Mouse (Mus musculus) liver, embryonic 15.5 days (tissue): ENCODE measurements around the gene Rtn1. TPM values are rescaled to one million over a fixed set of nuclear protein-coding genes. Genes with fewer than 3 reads are reported as not detected.

Experiments used
- ATAC-seq: fragments of 200-750 bp; cut with Nextera tagmentation; 2 replicates; pipeline ENCODE4 v1.8.0; 2017; ENCODE audit warnings: moderate number of reproducible peaks, mild to moderate bottlenecking, moderate library complexity; ENCODE audit not compliant: insufficient read depth
- H3K27ac ChIP-seq: fragments of 300-500 bp; sonication (generic); replicated peaks from 2 replicates; pipeline ENCODE4 v1.5.1; 2015; ENCODE audit warnings: mild to moderate bottlenecking, inconsistent platforms
- H3K27me3 ChIP-seq: fragments of 300-500 bp; sonication (generic); 2 replicates; pipeline ENCODE4 v1.6.1; 2015; ENCODE audit warnings: mild to moderate bottlenecking, inconsistent platforms
- H3K36me3 ChIP-seq: fragments of 300-500 bp; sonication (generic); replicated peaks from 2 replicates; pipeline ENCODE4 v1.6.1; 2015; ENCODE audit warnings: moderate library complexity, mild to moderate bottlenecking, inconsistent platforms
- H3K4me1 ChIP-seq: fragments of 300-500 bp; sonication (generic); replicated peaks from 2 replicates; pipeline ENCODE4 v1.6.1; 2015; ENCODE audit warnings: inconsistent platforms
- H3K4me2 ChIP-seq: fragments of 300-500 bp; sonication (generic); 2 replicates; pipeline ENCODE4 v1.6.1; 2015; ENCODE audit warnings: moderate library complexity, mild to moderate bottlenecking, inconsistent platforms
- H3K4me3 ChIP-seq: fragments of 300-500 bp; sonication (generic); replicated peaks from 2 replicates; pipeline ENCODE4 v1.5.1; 2015; ENCODE audit warnings: mild to moderate bottlenecking, inconsistent platforms
- H3K9ac ChIP-seq: fragments of 300-500 bp; sonication (generic); 2 replicates; pipeline ENCODE4 v1.6.1; 2015; ENCODE audit warnings: moderate library complexity, mild to moderate bottlenecking, inconsistent platforms
- H3K9me3 ChIP-seq: fragments of 300-500 bp; sonication (generic); replicated peaks from 2 replicates; pipeline ENCODE4 v1.6.1; 2016; ENCODE audit warnings: inconsistent platforms
- WGBS: fragments of 180-500 bp; shearing (Covaris S2); methylation state at CpG from one replicate; pipeline ENCODE4 v1.1.7; 2015; ENCODE audit warnings: mixed read lengths; ENCODE audit not compliant: insufficient replicate concordance; 5-methylcytosine and 5-hydroxymethylcytosine counted together
- polyA plus RNA-seq: library from polyadenylated mRNA; unstranded; fragments of >200 nt; fragmentation: Nextera tagmentation; extraction: Ambion mirVana; gene quantifications from 2 replicates; pipeline ENCODE4 v1.2.1, GENCODE M21; 2015

Rtn1 gene
- polyA plus RNA-seq, 1 experiment from 2014 or later: 2.0 TPM

- H3K27ac ChIP-seq: no peak overlapping the region
- H3K9me3 ChIP-seq: no peaks in the 10 kb centered on the region
- H3K4me1 ChIP-seq: no peaks in the 10 kb centered on the region
- WGBS: 60% methylated on average over 17 of the region's 17 CpGs
- no peak overlapping the region for H3K4me2 ChIP-seq
- no peak overlapping the region for H3K9ac ChIP-seq
- H3K36me3 ChIP-seq: no peaks in the 10 kb centered on the region
- H3K4me3 ChIP-seq: no peak overlapping the region
- no peaks in the 10 kb centered on the region for H3K27me3 ChIP-seq
- ATAC-seq: no peak
Measured at GRCm38 (mm10) chr12:72373916-72374615, 34.8 kb downstream of the Rtn1 start.

GRCm38 (mm10) chr12:72370081-72370480, 38.8 kb downstream of the Rtn1 start:
- ATAC-seq: no peak
- 48% methylated on average over 5 of the region's 5 CpGs for WGBS

GRCm38 (mm10) chr12:72366763-72367162, 42.1 kb downstream of the Rtn1 start:
- Histone ChIP-seq H3K27ac (no peak overlapping the region), H3K4me3 (no peak overlapping the region), H3K27me3 (no peaks in the 10 kb centered on the region), H3K9ac (no peak overlapping the region), H3K4me1 (no peaks in the 10 kb centered on the region), H3K36me3 (no peaks in the 10 kb centered on the region), H3K9me3 (no peaks in the 10 kb centered on the region), H3K4me2 (no peak overlapping the region)
- no peak for ATAC-seq
- WGBS: 60% methylated on average over 3 of the region's 3 CpGs

More at GRCm38 (mm10) chr12:72370081-72370480, 38.8 kb downstream of the Rtn1 start:
- no peak overlapping the region for H3K9ac ChIP-seq
- H3K27me3 ChIP-seq: no peaks in the 10 kb centered on the region
- H3K4me2 ChIP-seq: no peak overlapping the region
- no peak overlapping the region for H3K27ac ChIP-seq
- H3K36me3 ChIP-seq: no peaks in the 10 kb centered on the region
- H3K4me3 ChIP-seq: no peak overlapping the region
- H3K4me1 ChIP-seq: no peaks in the 10 kb centered on the region
- no peaks in the 10 kb centered on the region for H3K9me3 ChIP-seq

- no peaks in the 10 kb centered on the region for H3K9me3 ChIP-seq
- no peaks in the 10 kb centered on the region for H3K4me1 ChIP-seq
- H3K4me2 ChIP-seq: no peak overlapping the region
- no peaks in the 10 kb centered on the region for H3K36me3 ChIP-seq
- H3K9ac ChIP-seq: no peak overlapping the region
- 57% methylated on average over 1 of the region's 2 CpGs for WGBS
- H3K27me3 ChIP-seq: no peaks in the 10 kb centered on the region
- no peak overlapping the region for H3K27ac ChIP-seq
- H3K4me3 ChIP-seq: no peak overlapping the region
- ATAC-seq: no peak
Measured at GRCm38 (mm10) chr12:72366104-72366437, 42.8 kb downstream of the Rtn1 start.

GRCm38 (mm10) chr12:72365231-72366103, 43.4 kb downstream of the Rtn1 start:
- 53% methylated on average over 12 of the region's 12 CpGs for WGBS
- no peak for ATAC-seq
- no peak overlapping the region for H3K4me2 ChIP-seq
- H3K4me1 ChIP-seq: no peaks in the 10 kb centered on the region
- no peaks in the 10 kb centered on the region for H3K9me3 ChIP-seq
- no peak overlapping the region for H3K27ac ChIP-seq
- H3K9ac ChIP-seq: no peak overlapping the region
- no peaks in the 10 kb centered on the region for H3K27me3 ChIP-seq
- H3K36me3 ChIP-seq: no peaks in the 10 kb centered on the region
- no peak overlapping the region for H3K4me3 ChIP-seq

GRCm38 (mm10) chr12:72364543-72364942, 44.3 kb downstream of the Rtn1 start:
- no peak for ATAC-seq
- WGBS: 76% methylated on average over 5 of the region's 5 CpGs
- no peak overlapping the region for H3K9ac ChIP-seq

GRCm38 (mm10) chr12:72361701-72362354, 47.0 kb downstream of the Rtn1 start:
- ATAC-seq: no peak; the same call in 1 of the 2 replicates
- no peaks in the 10 kb centered on the region for H3K27me3 ChIP-seq
- 11% methylated on average over 9 of the region's 9 CpGs for WGBS
- H3K9ac ChIP-seq: no peak overlapping the region
- H3K27ac ChIP-seq: no peak overlapping the region
- no peaks in the 10 kb centered on the region for H3K36me3 ChIP-seq
- H3K9me3 ChIP-seq: no peaks in the 10 kb centered on the region
- no peaks in the 10 kb centered on the region for H3K4me1 ChIP-seq
- H3K4me3 ChIP-seq: no peak overlapping the region
- no peak overlapping the region for H3K4me2 ChIP-seq

More at GRCm38 (mm10) chr12:72364543-72364942, 44.3 kb downstream of the Rtn1 start:
- no peaks in the 10 kb centered on the region for H3K27me3 ChIP-seq
- H3K27ac ChIP-seq: no peak overlapping the region
- no peaks in the 10 kb centered on the region for H3K9me3 ChIP-seq
- no peaks in the 10 kb centered on the region for H3K4me1 ChIP-seq
- no peak overlapping the region for H3K4me3 ChIP-seq
- H3K4me2 ChIP-seq: no peak overlapping the region
- no peaks in the 10 kb centered on the region for H3K36me3 ChIP-seq

GRCm38 (mm10) chr12:72360926-72361615, 47.8 kb downstream of the Rtn1 start:
- no peaks in the 10 kb centered on the region for H3K9me3 ChIP-seq
- H3K4me2 ChIP-seq: no peak overlapping the region
- ATAC-seq: no peak
- H3K4me3 ChIP-seq: no peak overlapping the region
- no peaks in the 10 kb centered on the region for H3K36me3 ChIP-seq
- H3K9ac ChIP-seq: no peak overlapping the region
- 53% methylated on average over 5 of the region's 5 CpGs for WGBS
- no peaks in the 10 kb centered on the region for H3K4me1 ChIP-seq
- no peak overlapping the region for H3K27ac ChIP-seq
- no peaks in the 10 kb centered on the region for H3K27me3 ChIP-seq

- H3K4me3 ChIP-seq: no peak overlapping the region
- 50% methylated on average over 3 of the region's 3 CpGs for WGBS
- H3K27me3 ChIP-seq: no peaks in the 10 kb centered on the region
- H3K9ac ChIP-seq: no peak overlapping the region
- no peaks in the 10 kb centered on the region for H3K36me3 ChIP-seq
- H3K4me2 ChIP-seq: no peak overlapping the region
- H3K9me3 ChIP-seq: no peaks in the 10 kb centered on the region
- H3K27ac ChIP-seq: no peak overlapping the region
- H3K4me1 ChIP-seq: no peaks in the 10 kb centered on the region
- ATAC-seq: no peak
Measured at GRCm38 (mm10) chr12:72359903-72360302, 49.0 kb downstream of the Rtn1 start.

GRCm38 (mm10) chr12:72357667-72358420, 51.0 kb downstream of the Rtn1 start:
- H3K27ac ChIP-seq: no peak overlapping the region
- no peaks in the 10 kb centered on the region for H3K4me1 ChIP-seq
- whole genome bisulfite sequencing: 57% methylated on average over 11 of the region's 11 CpGs
- H3K4me3 ChIP-seq: no peak overlapping the region
- no peak for ATAC-seq
- H3K9ac ChIP-seq: no peak overlapping the region
- H3K27me3 ChIP-seq: no peaks in the 10 kb centered on the region
- H3K36me3 ChIP-seq: no peaks in the 10 kb centered on the region
- H3K4me2 ChIP-seq: no peak overlapping the region
- H3K9me3 ChIP-seq: no peaks in the 10 kb centered on the region
